Mouse (Mus musculus): Measurements from ENCODE around the gene Tmem199. TPM values are rescaled to one million over a fixed set of nuclear protein-coding genes. Genes with fewer than 3 reads are reported as not detected.

Tmem199 gene
- polyA plus RNA-seq, 1 experiment from 2014 or later: 32.4 TPM

- Histone ChIP-seq H3K4me1 (ENCODE audit: insufficient read depth, low read depth, low read length) (no peaks in the 10 kb centered on the region; the same call in 1 of the 2 replicates), H3K27me3 (replicated peaks; ENCODE audit: insufficient read depth, low read length) (no peaks in the 10 kb centered on the region), H3K27ac (ENCODE audit: low read length) (peak overlapping the region; percentile 77), H3K36me3 (ENCODE audit: insufficient read depth, low read length) (peaks cover 25% of the 10 kb centered on the region), H3K9me3 (ENCODE audit: low read length) (no peaks in the 10 kb centered on the region), H3K4me2 (replicated peaks; ENCODE audit: low read depth, low read length) (no peak overlapping the region), H3K4me3 (ENCODE audit: low read depth, low read length) (no peak overlapping the region), H3K9ac (replicated peaks; ENCODE audit: low read depth) (no peak overlapping the region)
- DNase-seq (ENCODE audit: low spot score) (peak; percentile 61), ATAC-seq (no peak)
- WGBS: 55% methylated on average over 6 of the region's 6 CpGs
- TF ChIP-seq CTCF (IDR thresholded peaks at IDR 0.05) (no peak), EP300 (IDR thresholded peaks at IDR 0.05) (peak; percentile 69; the same call in 1 of the 2 replicates)
Measured at GRCm38 (mm10) chr11:78531046-78531445, 19.1 kb upstream of the Tmem199 start.

DNA sequence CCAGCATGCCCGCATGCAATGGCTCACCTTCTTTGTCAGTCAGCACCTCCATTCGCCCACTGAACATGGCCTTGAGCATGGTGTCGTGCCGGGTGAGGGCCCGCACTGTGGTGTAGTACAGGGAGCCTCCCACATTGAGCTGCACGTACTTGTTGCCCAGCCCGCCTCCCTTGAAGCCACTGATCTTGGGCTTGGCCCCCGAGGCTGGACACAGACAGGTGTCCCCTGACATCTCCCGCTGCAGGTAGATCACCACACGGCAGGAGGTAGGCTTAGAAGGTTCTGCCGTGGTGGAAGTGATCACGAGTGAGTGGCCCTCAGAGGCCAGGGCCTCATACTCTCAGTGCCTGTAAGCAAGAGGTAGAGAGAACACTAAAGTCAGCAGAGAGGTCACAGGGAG lies 18.0 kb upstream of the Tmem199 start:
- no peak overlapping the region for H3K27ac ChIP-seq (ENCODE audit: low read length)
- no peak for ATAC-seq
- no peak for DNase-seq (ENCODE audit: low spot score)
- no peak overlapping the region for H3K4me3 ChIP-seq (ENCODE audit: low read depth, low read length)
- H3K36me3 ChIP-seq (ENCODE audit: insufficient read depth, low read length): peaks cover 28% of the 10 kb centered on the region
- H3K27me3 ChIP-seq (replicated peaks; ENCODE audit: insufficient read depth, low read length): no peaks in the 10 kb centered on the region
- H3K9me3 ChIP-seq (ENCODE audit: low read length): no peaks in the 10 kb centered on the region
- 94% methylated on average over 12 of the region's 12 CpGs for whole genome bisulfite sequencing
- H3K4me2 ChIP-seq (replicated peaks; ENCODE audit: low read depth, low read length): no peak overlapping the region
- H3K4me1 ChIP-seq (ENCODE audit: insufficient read depth, low read depth, low read length): no peaks in the 10 kb centered on the region; the same call in 1 of the 2 replicates
- TF ChIP-seq EP300 (IDR thresholded peaks at IDR 0.05) (no peak), CTCF (IDR thresholded peaks at IDR 0.05) (no peak)
- H3K9ac ChIP-seq (replicated peaks; ENCODE audit: low read depth): no peak overlapping the region

DNA sequence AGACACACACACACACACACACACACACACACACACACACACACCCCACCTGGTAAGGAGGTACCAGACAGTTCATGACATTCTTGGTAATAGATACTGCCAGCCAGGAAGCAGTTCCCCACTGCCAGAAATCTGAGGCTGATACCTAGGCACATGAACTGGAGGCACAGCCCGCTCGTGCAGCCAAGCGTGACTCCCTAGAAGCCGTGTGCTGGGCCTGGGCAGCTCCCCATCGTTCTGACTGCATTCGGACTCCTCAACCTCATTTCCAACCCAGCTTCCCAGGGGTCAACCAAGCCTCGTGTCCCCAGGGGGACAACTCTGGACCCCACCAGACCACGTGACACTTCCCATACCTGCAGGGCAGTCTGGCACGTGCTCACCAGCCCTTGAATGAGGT lies 16.7 kb upstream of the Tmem199 start:
- Histone ChIP-seq H3K27ac (ENCODE audit: low read length) (no peak overlapping the region), H3K9me3 (ENCODE audit: low read length) (no peaks in the 10 kb centered on the region), H3K9ac (replicated peaks; ENCODE audit: low read depth) (no peak overlapping the region), H3K4me2 (replicated peaks; ENCODE audit: low read depth, low read length) (no peak overlapping the region), H3K4me1 (ENCODE audit: insufficient read depth, low read depth, low read length) (no peaks in the 10 kb centered on the region), H3K36me3 (ENCODE audit: insufficient read depth, low read length) (peaks cover 31% of the 10 kb centered on the region), H3K4me3 (ENCODE audit: low read depth, low read length) (no peak overlapping the region), H3K27me3 (replicated peaks; ENCODE audit: insufficient read depth, low read length) (no peaks in the 10 kb centered on the region)
- 89% methylated on average over 9 of the region's 9 CpGs for WGBS
- no peak for ATAC-seq
- TF ChIP-seq CTCF (IDR thresholded peaks at IDR 0.05): no peak
- no peak for TF ChIP-seq EP300 (IDR thresholded peaks at IDR 0.05)
- DNase-seq (ENCODE audit: low spot score): no peak

DNA sequence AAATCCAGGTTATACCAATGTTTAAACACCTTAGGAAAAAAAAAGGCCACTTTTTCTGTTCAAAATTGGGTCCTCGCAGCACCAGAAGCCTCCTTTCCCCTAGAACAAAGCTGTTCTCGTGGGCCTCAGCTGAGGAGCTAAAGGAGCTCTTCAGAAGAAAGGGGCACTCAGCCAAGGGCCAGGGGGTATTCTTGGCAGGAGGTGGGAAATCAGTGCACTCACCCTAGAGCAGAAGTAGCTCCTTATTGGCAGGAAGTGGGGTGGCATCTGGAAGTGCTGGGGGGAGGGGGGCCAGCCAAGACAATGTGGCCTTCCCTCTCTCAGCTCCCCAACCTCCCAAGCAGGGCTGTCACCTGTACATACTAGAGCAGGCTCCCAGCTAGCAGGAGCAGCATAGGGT lies 12.9 kb upstream of the Tmem199 start:
- Histone ChIP-seq H3K9ac (replicated peaks; ENCODE audit: low read depth) (no peak overlapping the region), H3K4me2 (replicated peaks; ENCODE audit: low read depth, low read length) (no peak overlapping the region), H3K4me3 (ENCODE audit: low read depth, low read length) (no peak overlapping the region), H3K36me3 (ENCODE audit: insufficient read depth, low read length) (peaks cover 38% of the 10 kb centered on the region), H3K9me3 (ENCODE audit: low read length) (no peaks in the 10 kb centered on the region), H3K27ac (ENCODE audit: low read length) (peak overlapping the region; percentile 66), H3K27me3 (replicated peaks; ENCODE audit: insufficient read depth, low read length) (no peaks in the 10 kb centered on the region), H3K4me1 (ENCODE audit: insufficient read depth, low read depth, low read length) (no peaks in the 10 kb centered on the region)
- WGBS: 45% methylated on average over 2 of the region's 2 CpGs
- ATAC-seq (peak; percentile 55), DNase-seq (ENCODE audit: low spot score) (peak; percentile 74)
- no peak for TF ChIP-seq EP300 (IDR thresholded peaks at IDR 0.05)
- TF ChIP-seq CTCF (IDR thresholded peaks at IDR 0.05): no peak

DNA sequence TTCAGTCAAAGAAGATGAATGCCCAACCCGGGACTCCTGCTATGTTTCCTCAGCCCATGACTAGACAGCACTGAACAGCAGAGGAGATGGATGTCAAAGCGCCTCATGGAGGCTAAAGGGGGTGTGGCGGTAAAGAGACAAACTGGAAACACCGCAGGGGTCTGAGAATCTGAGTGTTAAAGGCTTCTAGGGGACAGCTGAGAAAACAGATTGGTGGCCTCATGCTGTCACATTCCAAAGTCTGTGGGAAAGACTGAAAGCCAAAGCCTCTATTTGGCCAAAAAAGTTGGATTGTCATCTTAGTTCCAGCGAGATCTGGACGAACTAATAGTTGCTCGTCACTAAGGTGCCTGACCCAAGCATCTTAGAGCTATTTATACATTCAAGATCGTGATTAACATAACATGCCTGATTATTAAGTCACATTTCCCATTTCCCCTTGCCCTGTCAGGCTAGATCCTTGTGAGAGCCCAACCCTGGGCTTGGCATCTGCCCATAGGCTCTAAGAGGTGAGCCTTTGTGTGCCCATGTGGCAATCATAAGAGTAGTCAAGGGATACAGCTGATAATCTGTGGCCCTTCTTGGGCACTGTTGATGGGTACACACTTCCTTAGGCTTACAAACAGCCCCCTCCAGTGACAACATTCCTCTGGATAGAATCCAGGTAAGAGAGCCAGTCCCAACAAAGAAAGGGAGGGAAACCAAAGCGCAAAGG lies 11.4 kb upstream of the Tmem199 start:
- Histone ChIP-seq H3K9me3 (ENCODE audit: low read length) (no peaks in the 10 kb centered on the region), H3K9ac (replicated peaks; ENCODE audit: low read depth) (no peak overlapping the region), H3K4me2 (replicated peaks; ENCODE audit: low read depth, low read length) (no peak overlapping the region), H3K27ac (ENCODE audit: low read length) (peak overlapping the region; percentile 66; the same call in 1 of the 2 replicates), H3K27me3 (replicated peaks; ENCODE audit: insufficient read depth, low read length) (no peaks in the 10 kb centered on the region), H3K4me3 (ENCODE audit: low read depth, low read length) (no peak overlapping the region), H3K36me3 (ENCODE audit: insufficient read depth, low read length) (peaks cover 37% of the 10 kb centered on the region), H3K4me1 (ENCODE audit: insufficient read depth, low read depth, low read length) (no peaks in the 10 kb centered on the region)
- DNase-seq (ENCODE audit: low spot score) (peak; percentile 94), ATAC-seq (peak; percentile 84)
- WGBS: 57% methylated on average over 9 of the region's 9 CpGs
- no peak for TF ChIP-seq CTCF (IDR thresholded peaks at IDR 0.05)
- TF ChIP-seq EP300 (IDR thresholded peaks at IDR 0.05): peak; percentile 78

GRCm38 (mm10) chr11:78522481-78522997 lies 10.6 kb upstream of the Tmem199 start:
- H3K27me3 ChIP-seq (replicated peaks; ENCODE audit: insufficient read depth, low read length): no peaks in the 10 kb centered on the region
- peaks cover 36% of the 10 kb centered on the region for H3K36me3 ChIP-seq (ENCODE audit: insufficient read depth, low read length)
- H3K9me3 ChIP-seq (ENCODE audit: low read length): no peaks in the 10 kb centered on the region
- H3K4me2 ChIP-seq (replicated peaks; ENCODE audit: low read depth, low read length): no peak overlapping the region
- no peaks in the 10 kb centered on the region for H3K4me1 ChIP-seq (ENCODE audit: insufficient read depth, low read depth, low read length)
- no peak for TF ChIP-seq EP300 (IDR thresholded peaks at IDR 0.05)
- peak; percentile 70 for TF ChIP-seq CTCF (IDR thresholded peaks at IDR 0.05)
- no peak overlapping the region for H3K9ac ChIP-seq (replicated peaks; ENCODE audit: low read depth)
- H3K27ac ChIP-seq (ENCODE audit: low read length): 0 out of 2 replicates have a peak overlapping the region, but pooled peaks have one; percentile 26
- no peak overlapping the region for H3K4me3 ChIP-seq (ENCODE audit: low read depth, low read length)
- peak; percentile 36 for ATAC-seq
- DNase-seq (ENCODE audit: low spot score): peak; percentile 82
- 67% methylated on average over 1 of the region's 1 CpGs for WGBS

All from lung, postnatal 0 days (tissue).